Mouse (Mus musculus) mammary gland, adult 2 months (tissue): Measurements from ENCODE around the gene Saa4. TPM values are rescaled to one million over a fixed set of nuclear protein-coding genes. Genes with fewer than 3 reads are reported as not detected.

Experiments
- polyA plus RNA-seq: library from polyadenylated mRNA; depleted of rRNA; stranded (reverse); fragments of >200 nt; gene quantifications from 2 replicates; pipeline ENCODE4 v1.2.3, GENCODE M21; 2012; ENCODE audit warnings: low replicate concordance; rRNA removed

The Saa4 gene
- polyA plus RNA-seq = 0.11 TPM in 1 of 2 replicates, not detected in the other

GRCm38 (mm10) chr7:46732458-46732857 lies at the start of gene Saa4:
Saa4 (minus strand) TSS chr7:46732603.

GRCm38 (mm10) chr7:46751490-46751889 lies 19.1 kb upstream of the Saa4 start, which contains the start of gene Saa2:
Saa2 (plus strand) TSS chr7:46751790.

GRCm38 (mm10) chr7:46742880-46743279 lies 10.5 kb upstream of the Saa4 start, which contains the start of gene Saa1:
Saa1 (minus strand) TSS chr7:46742980.

GRCm38 (mm10) chr7:46715600-46715999 lies 16.8 kb downstream of the Saa4 start, which contains the start of gene Saa3:
Saa3 (minus strand) TSS chr7:46715700.

GRCm38 (mm10) chr7:46710390-46710844 lies 22.0 kb downstream of the Saa4 start, which contains the start of gene Saal1:
Saal1 (minus strand) TSS chr7:46710680.

Other genes with a start within 250 kb of the Saa4 start
- 11.2 and 12.2 TPM in 2 replicates for gene Sergef, start 92.8 kb downstream of the Saa4 start, polyA plus RNA-seq
- gene Tph1, start 60.1 kb downstream of the Saa4 start, polyA plus RNA-seq = 0.53 and 1.9 TPM in 2 replicates
- gene Saal1, start 21.9 kb downstream of the Saa4 start, polyA plus RNA-seq = 5.4 and 8.4 TPM in 2 replicates
- gene Saa3, start 16.9 kb downstream of the Saa4 start, polyA plus RNA-seq = 0.55 TPM in 1 of 2 replicates, not detected in the other
- 0.06 TPM in 1 of 2 replicates, not detected in the other for gene Saa1, start 10.4 kb upstream of the Saa4 start, polyA plus RNA-seq
- gene Saa2, start 19.2 kb upstream of the Saa4 start, polyA plus RNA-seq = 0.04 TPM in 1 of 2 replicates, not detected in the other
- gene Hps5, start 63.5 kb upstream of the Saa4 start, polyA plus RNA-seq = 12.3 and 18.5 TPM in 2 replicates
- 6.3 and 8.6 TPM in 2 replicates for gene Gtf2h1, start 63.5 kb upstream of the Saa4 start, polyA plus RNA-seq
- 777 and 2,450 TPM in 2 replicates for gene Ldha, start 108.9 kb upstream of the Saa4 start, polyA plus RNA-seq
- 0.29 TPM in 1 of 2 replicates, not detected in the other for gene Ldhc, start 128.6 kb upstream of the Saa4 start, polyA plus RNA-seq
- 78.6 and 136 TPM in 2 replicates for gene Tsg101, start 187.4 kb upstream of the Saa4 start, polyA plus RNA-seq
- 2.4 and 6.0 TPM in 2 replicates for gene Uevld, start 225.9 kb upstream of the Saa4 start, polyA plus RNA-seq